Mouse (Mus musculus) midbrain, postnatal 0 days (tissue): ENCODE measurements at regions not wholly inside any gene's neighbourhood (a gene's known extent, or its start where the extent isn't known, plus 50 kb on each side); places are given as distances from the start of the nearest gene placed in this dataset.

ENCODE experiments used
- ATAC-seq: fragments of 200-750 bp; cut with Nextera tagmentation; 2 replicates; pipeline ENCODE4 v1.8.0; 2017; ENCODE audit warnings: moderate number of reproducible peaks, mild to moderate bottlenecking, moderate TSS enrichment, moderate library complexity; ENCODE audit not compliant: low FRiP score
- DNase-seq: peaks from one replicate; pipeline ENCODE4 v3.0.0-alpha.2; 2015; ENCODE audit warnings: low spot score
- H3K27ac ChIP-seq: fragments of 300-500 bp; sonication (generic); 2 replicates; pipeline ENCODE4 v1.5.1; 2014; ENCODE audit warnings: low read depth, mild to moderate bottlenecking, low read length, mixed read lengths
- H3K27me3 ChIP-seq: fragments of 300-500 bp; sonication (generic); 2 replicates; pipeline ENCODE4 v1.6.1; 2014; ENCODE audit warnings: low read length, control low read depth, mixed read lengths; ENCODE audit not compliant: insufficient read depth
- H3K36me3 ChIP-seq: fragments of 300-500 bp; sonication (generic); 2 replicates; pipeline ENCODE4 v1.6.1; 2014; ENCODE audit warnings: low read length, control low read depth, mixed read lengths; ENCODE audit not compliant: insufficient read depth
- H3K4me1 ChIP-seq: fragments of 300-500 bp; sonication (generic); 2 replicates; pipeline ENCODE4 v1.6.1; 2014; ENCODE audit warnings: mild to moderate bottlenecking, control low read depth, antibody characterized with exemption, low read length, mixed read lengths; ENCODE audit not compliant: insufficient read depth
- H3K4me2 ChIP-seq: fragments of 300-500 bp; sonication (generic); 2 replicates; pipeline ENCODE4 v1.6.1; 2014; ENCODE audit warnings: low read depth, mild to moderate bottlenecking, low read length, mixed read lengths; ENCODE audit not compliant: poor library complexity, severe bottlenecking
- H3K4me3 ChIP-seq: fragments of 300-500 bp; sonication (generic); 2 replicates; pipeline ENCODE4 v1.5.1; 2014; ENCODE audit warnings: low read depth, mild to moderate bottlenecking, low read length, moderate library complexity
- H3K9ac ChIP-seq: fragments of 300-500 bp; sonication (generic); replicated peaks from 2 replicates; pipeline ENCODE4 v1.6.1; 2014; ENCODE audit warnings: mild to moderate bottlenecking, low read length, moderate library complexity, mixed read lengths; ENCODE audit not compliant: poor library complexity, severe bottlenecking
- H3K9me3 ChIP-seq: fragments of 300-500 bp; sonication (generic); 2 replicates; pipeline ENCODE4 v1.6.1; 2016; ENCODE audit warnings: low read length, control low read depth
- CTCF ChIP-seq: IDR thresholded peaks from 2 replicates; pipeline ENCODE4 v1.5.1; 2016; ENCODE audit warnings: antibody characterized with exemption, mild to moderate bottlenecking
- WGBS: fragments of 180-500 bp; shearing (Covaris S2); extraction: QIAGEN DNeasy Blood & Tissue Kit; methylation state at CpG from one replicate; pipeline ENCODE4 v1.1.7; 2014; 5-methylcytosine and 5-hydroxymethylcytosine counted together

DNA sequence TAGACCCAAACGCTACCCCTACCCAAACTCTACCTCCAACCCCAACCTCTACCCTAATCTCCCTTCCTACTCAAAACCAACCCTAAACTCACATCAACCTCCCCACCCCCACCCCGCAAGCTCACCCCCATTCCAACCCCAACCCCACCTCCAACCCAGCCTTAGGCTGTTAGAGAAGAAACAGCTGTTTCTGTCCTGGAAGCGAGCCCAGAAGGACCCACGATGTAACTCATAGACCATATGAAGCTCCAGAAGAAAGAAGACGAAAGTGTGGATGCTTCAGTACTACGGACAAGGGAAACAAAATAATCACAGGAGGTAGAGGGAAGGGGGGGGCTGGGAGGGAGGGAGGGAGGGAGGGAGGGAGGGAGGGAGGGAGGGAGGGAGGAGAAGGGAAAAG lies 58.4 kb downstream of the Sox11 start:
- Histone ChIP-seq H3K9ac (no peak overlapping the region), H3K4me3 (no peak overlapping the region), H3K27me3 (no peaks in the 10 kb centered on the region), H3K36me3 (no peaks in the 10 kb centered on the region), H3K9me3 (no peaks in the 10 kb centered on the region), H3K27ac (no peak overlapping the region), H3K4me2 (no peak overlapping the region), H3K4me1 (no peaks in the 10 kb centered on the region)
- ATAC-seq = no peak
- WGBS = 75% methylated on average over 6 of the region's 6 CpGs
- no peak for TF ChIP-seq CTCF
- no peak for DNase-seq

DNA sequence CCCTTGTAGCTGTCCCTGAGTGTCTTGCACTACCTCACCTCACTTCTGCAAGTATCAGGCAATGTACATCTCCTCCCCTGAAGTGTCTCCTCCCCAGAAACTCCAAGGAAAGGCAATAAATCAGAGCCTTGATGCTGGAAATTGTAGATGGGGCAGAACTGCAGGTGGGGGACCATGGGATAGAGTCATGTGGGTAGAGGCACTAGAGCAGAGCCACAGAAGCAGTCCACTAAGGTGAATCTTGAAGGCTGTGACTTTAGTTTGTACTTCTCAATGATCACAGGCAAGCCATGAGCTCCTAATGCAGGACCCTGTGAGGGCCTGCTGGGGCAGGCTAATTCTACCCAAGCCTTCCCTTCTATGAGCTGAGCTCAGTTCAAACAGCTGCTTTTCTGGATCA lies 80.4 kb downstream of the Sox11 start:
- no peak for ATAC-seq
- H3K4me2 ChIP-seq = no peak overlapping the region
- H3K27me3 ChIP-seq = no peaks in the 10 kb centered on the region
- no peaks in the 10 kb centered on the region for H3K4me1 ChIP-seq
- no peak for TF ChIP-seq CTCF
- H3K9ac ChIP-seq = no peak overlapping the region
- H3K4me3 ChIP-seq = no peak overlapping the region
- no peak for DNase-seq
- no peak overlapping the region for H3K27ac ChIP-seq
- no peaks in the 10 kb centered on the region for H3K36me3 ChIP-seq
- H3K9me3 ChIP-seq = no peaks in the 10 kb centered on the region

DNA sequence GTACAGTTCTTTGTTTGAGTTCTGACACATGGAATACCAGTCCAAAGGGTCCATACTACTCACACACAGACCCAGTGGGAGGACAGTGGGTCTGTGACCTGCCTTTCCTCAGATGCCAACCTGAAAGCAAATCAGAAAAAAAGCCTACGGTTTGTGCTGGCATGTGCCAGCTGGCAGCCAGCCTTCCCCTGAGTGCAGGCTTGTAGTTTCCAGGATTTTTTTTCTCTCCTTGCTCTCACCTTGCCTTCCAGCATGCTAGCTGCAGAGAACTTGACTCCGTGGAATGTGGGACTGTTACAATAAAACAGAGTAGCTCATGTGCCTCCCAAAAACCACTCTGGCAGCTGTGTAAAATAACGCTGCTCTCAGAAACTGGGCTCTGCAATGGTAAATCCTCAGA lies 88.2 kb downstream of the Sox11 start:
- no peaks in the 10 kb centered on the region for H3K27me3 ChIP-seq
- 0 out of 2 replicates have a peak overlapping the region, but pooled peaks have one; percentile 27 for H3K27ac ChIP-seq
- no peak overlapping the region for H3K4me3 ChIP-seq
- no peaks in the 10 kb centered on the region for H3K4me1 ChIP-seq
- ATAC-seq (no peak), DNase-seq (peak; percentile 55)
- no peak overlapping the region for H3K4me2 ChIP-seq
- no peaks in the 10 kb centered on the region for H3K36me3 ChIP-seq
- WGBS = 32% methylated on average over 3 of the region's 3 CpGs
- H3K9ac ChIP-seq = no peak overlapping the region
- no peak for TF ChIP-seq CTCF
- no peaks in the 10 kb centered on the region for H3K9me3 ChIP-seq

DNA sequence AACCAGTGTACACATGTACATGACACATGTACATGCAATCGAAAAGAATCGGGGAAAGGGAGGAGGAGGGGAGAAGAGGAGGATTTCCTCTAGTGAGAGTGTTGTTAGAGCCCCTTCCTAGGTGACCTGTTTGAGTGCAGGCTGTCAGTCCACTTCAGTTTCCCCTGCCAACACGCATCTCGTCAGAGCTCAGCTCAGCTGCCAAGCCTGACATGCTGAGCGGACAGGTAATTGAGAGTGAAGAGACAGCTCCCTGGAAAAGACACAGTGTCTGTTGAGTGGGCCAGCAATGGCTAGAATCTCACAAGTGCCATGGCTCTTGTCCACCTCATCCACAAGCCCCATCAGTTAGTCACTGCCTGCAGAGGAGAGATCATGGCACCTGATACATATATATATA lies 90.9 kb downstream of the Sox11 start:
- Histone ChIP-seq H3K4me2 (no peak overlapping the region), H3K9me3 (no peaks in the 10 kb centered on the region), H3K4me1 (no peaks in the 10 kb centered on the region), H3K4me3 (no peak overlapping the region), H3K9ac (no peak overlapping the region), H3K27ac (no peak overlapping the region), H3K27me3 (no peaks in the 10 kb centered on the region), H3K36me3 (no peaks in the 10 kb centered on the region)
- WGBS = 66% methylated on average over 5 of the region's 5 CpGs
- TF ChIP-seq CTCF = no peak
- ATAC-seq = no peak
- DNase-seq = peak; percentile 27

DNA sequence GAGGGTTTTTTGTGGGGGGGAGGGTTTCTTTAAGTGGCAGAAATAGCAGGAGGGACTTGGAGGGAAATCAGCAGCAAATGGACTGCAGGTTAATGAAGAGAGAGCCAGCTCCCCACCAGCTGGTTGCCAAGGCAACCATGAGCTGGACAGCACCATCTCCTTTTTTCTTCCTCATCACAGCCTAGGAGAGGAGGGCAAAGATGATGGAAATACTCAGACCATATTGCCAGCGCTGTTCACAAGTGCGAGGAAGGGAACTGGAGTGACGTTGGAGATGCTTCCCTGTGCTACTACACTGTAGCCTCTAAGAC lies 93.9 kb downstream of the Sox11 start:
- ATAC-seq (peak; percentile 81), DNase-seq (peak; percentile 85)
- H3K4me3 ChIP-seq = no peak overlapping the region
- H3K9ac ChIP-seq = no peak overlapping the region
- no peaks in the 10 kb centered on the region for H3K27me3 ChIP-seq
- H3K4me1 ChIP-seq = no peaks in the 10 kb centered on the region
- H3K4me2 ChIP-seq = 0 out of 2 replicates have a peak overlapping the region, but pooled peaks have one; percentile 7
- TF ChIP-seq CTCF = no peak
- H3K9me3 ChIP-seq = no peaks in the 10 kb centered on the region
- 17% methylated on average over 3 of the region's 3 CpGs for WGBS
- H3K36me3 ChIP-seq = no peaks in the 10 kb centered on the region
- H3K27ac ChIP-seq = peak overlapping the region; percentile 93

DNA sequence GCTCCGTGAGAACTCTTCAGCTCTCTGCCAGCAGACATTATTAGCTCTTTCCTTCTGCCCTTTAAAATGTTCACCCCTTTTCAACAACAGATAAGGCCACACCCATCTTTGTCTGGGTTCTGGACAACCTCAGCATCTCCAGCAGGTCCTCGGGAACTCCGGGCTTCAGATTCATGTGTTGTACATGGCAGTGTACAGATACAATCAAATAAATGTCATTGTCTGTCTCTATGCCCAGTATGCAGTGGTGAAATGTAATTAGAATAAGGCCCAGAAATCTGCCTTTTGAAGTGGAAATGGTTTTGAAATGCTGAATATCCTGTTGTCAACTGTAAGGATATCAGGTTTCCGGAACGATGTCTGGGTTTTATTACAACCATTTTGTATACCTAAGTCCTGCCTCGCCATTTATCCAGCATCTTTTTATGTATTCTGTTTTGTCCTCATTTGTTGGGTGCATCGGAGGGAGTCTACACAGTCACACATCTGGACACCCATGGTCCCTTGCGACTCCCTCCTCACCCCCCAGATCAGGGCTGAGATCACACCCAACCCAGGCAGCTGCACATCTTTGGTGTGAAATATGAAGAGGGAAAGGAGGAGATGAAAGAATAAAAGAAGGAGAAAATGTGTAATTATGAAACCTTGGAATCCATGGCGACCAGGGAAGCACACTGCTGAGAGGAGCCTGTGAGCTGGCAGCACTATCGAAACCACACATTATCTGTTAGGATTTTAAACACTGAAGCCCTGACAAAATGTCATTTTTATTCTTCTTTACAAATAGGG lies 94.4 kb downstream of the Sox11 start:
- no peak for TF ChIP-seq CTCF
- peak; percentile 21 for DNase-seq
- Histone ChIP-seq H3K9ac (no peak overlapping the region), H3K36me3 (no peaks in the 10 kb centered on the region), H3K9me3 (no peaks in the 10 kb centered on the region), H3K4me1 (no peaks in the 10 kb centered on the region), H3K27me3 (no peaks in the 10 kb centered on the region), H3K4me2 (0 out of 2 replicates have a peak overlapping the region, but pooled peaks have one; percentile 7), H3K4me3 (no peak overlapping the region), H3K27ac (peak overlapping the region; percentile 93)
- WGBS = 17% methylated on average over 10 of the region's 10 CpGs
- peak; percentile 80 for ATAC-seq
